Comparison of ENCODE assay signal across 9 mouse cellular contexts in genomic region chr1:74787846-74788245, GRCm38 (mm10). TPM values are rescaled to one million over a fixed set of nuclear protein-coding genes. Genes with fewer than 3 reads are reported as not detected.
DNase-seq lines count a peak whose midpoint lies in the region; ATAC-seq and TF ChIP-seq lines count a peak whose summit lies in the region.
"Had no signal": no experiment of that assay in that cellular context is flagged by ENCODE, and none has a peak within 500 bp of the region (broad histone marks: within the 10 kb centered on the region; RNA-seq: fewer than 3 reads in every experiment).

No protein-coding gene starts in this region.

- peak; percentile 70 for TF ChIP-seq CTCF in testis, adult 2 months (IDR thresholded peaks at IDR 0.05; ENCODE audit: control insufficient read depth, insufficient read depth, insufficient replicate concordance, low read depth, low read length)

- H3K36me3 ChIP-seq in neural tube, embryonic 15.5 days, result no peaks in the 10 kb centered on the region
- no peaks in the 10 kb centered on the region for H3K36me3 ChIP-seq in forebrain, embryonic 16.5 days (ENCODE audit: control insufficient read depth, insufficient read depth)
- H3K36me3 ChIP-seq in myocyte (ENCODE audit: control insufficient read depth, insufficient read depth), result no peaks in the 10 kb centered on the region
- no peaks in the 10 kb centered on the region for H3K36me3 ChIP-seq in testis, adult 2 months (ENCODE audit: control insufficient read depth, insufficient read depth, low read length)
- H3K36me3 ChIP-seq: embryonic facial prominence, embryonic 12.5 days had no signal

- intact Hi-C loops in left cerebral cortex, postnatal 25 days (cut with DNase I), result loop anchor here (1.0 kb wide), 1 partner anchor 20 kb away; no protein-coding TSS in a partner anchor

- H3K4me2 ChIP-seq in neural tube, embryonic 15.5 days, result no peak overlapping the region
- no peak overlapping the region for H3K4me2 ChIP-seq in forebrain, embryonic 16.5 days (ENCODE audit: low read length)
- H3K4me2 ChIP-seq in myocyte (ENCODE audit: low read depth), result peak overlapping the region; percentile 10
- H3K4me2 ChIP-seq: embryonic facial prominence, embryonic 12.5 days had no signal

- H3K27me3 ChIP-seq in neural tube, embryonic 15.5 days (replicated peaks), result peaks cover 95% of the 10 kb centered on the region
- peaks cover 82% of the 10 kb centered on the region for H3K27me3 ChIP-seq in forebrain, embryonic 16.5 days (replicated peaks; ENCODE audit: control insufficient read depth, insufficient read depth, low read length)
- peaks cover 8% of the 10 kb centered on the region for H3K27me3 ChIP-seq in myocyte (ENCODE audit: control insufficient read depth, insufficient read depth, insufficient read length)
- no peaks in the 10 kb centered on the region for H3K27me3 ChIP-seq in testis, adult 2 months (ENCODE audit: control insufficient read depth, insufficient read depth, low read length)

- peaks cover 5% of the 10 kb centered on the region for H3K79me2 ChIP-seq in myocyte (ENCODE audit: control insufficient read depth, insufficient read depth)

- peak; percentile 87 for DNase-seq in neural tube, embryonic 10.5 days (ENCODE audit: extremely low spot score, low spot score)
- DNase-seq in c-Kit-positive CD71-positive TER-119-positive erythroid progenitor cells, embryonic 14.5 days (ENCODE audit: low spot score), result peak; percentile 43
- DNase-seq in induced T-regulatory cell, adult 2 months (ENCODE audit: low read depth), result peak; percentile 89
- DNase-seq in left cerebral cortex, postnatal 25 days (ENCODE audit: low spot score in 2 of 2), result peak; percentile 83 to 93

- H3K27ac ChIP-seq in neural tube, embryonic 15.5 days (replicated peaks), result no peak overlapping the region
- H3K27ac ChIP-seq in forebrain, embryonic 16.5 days (ENCODE audit: low read length), result no peak overlapping the region
- H3K27ac ChIP-seq in testis, adult 2 months (ENCODE audit: control insufficient read depth, insufficient read depth, low read depth, low read length), result no peak overlapping the region
- H3K27ac ChIP-seq: embryonic facial prominence, embryonic 12.5 days had no signal

- no peak overlapping the region for H3ac ChIP-seq in myocyte (ENCODE audit: control insufficient read depth, insufficient read length)

- H3K9me3 ChIP-seq in neural tube, embryonic 15.5 days (replicated peaks), result no peaks in the 10 kb centered on the region
- H3K9me3 ChIP-seq in forebrain, embryonic 16.5 days (ENCODE audit: control insufficient read depth, low read length), result no peaks in the 10 kb centered on the region
- H3K9me3 ChIP-seq: embryonic facial prominence, embryonic 12.5 days had no signal

- no peak for TF ChIP-seq POLR2A in myocyte (IDR thresholded peaks at IDR 0.05; ENCODE audit: insufficient read length, low read depth)
- no peak for TF ChIP-seq POLR2A in testis, adult 2 months (IDR thresholded peaks at IDR 0.05; ENCODE audit: control insufficient read depth, low read depth, low read length)

- H3K4me3 ChIP-seq in neural tube, embryonic 15.5 days (replicated peaks), result no peak overlapping the region
- H3K4me3 ChIP-seq in forebrain, embryonic 16.5 days (replicated peaks; ENCODE audit: low read length), result no peak overlapping the region
- H3K4me3 ChIP-seq in myocyte, result no peak overlapping the region
- H3K4me3 ChIP-seq in testis, adult 2 months (ENCODE audit: control insufficient read depth, low read depth, low read length), result no peak overlapping the region
- H3K4me3 ChIP-seq: embryonic facial prominence, embryonic 12.5 days had no signal

- WGBS in neural tube, embryonic 15.5 days, result 5% methylated on average over 7 of the region's 7 CpGs
- WGBS in forebrain, embryonic 16.5 days, result 6% methylated on average over 7 of the region's 7 CpGs

- H3K9ac ChIP-seq in neural tube, embryonic 15.5 days (replicated peaks), result no peak overlapping the region
- H3K9ac ChIP-seq in forebrain, embryonic 16.5 days (replicated peaks; ENCODE audit: low read depth, low read length), result no peak overlapping the region
- H3K9ac ChIP-seq: embryonic facial prominence, embryonic 12.5 days had no signal

- no peak for ATAC-seq in neural tube, embryonic 15.5 days (ENCODE audit: low FRiP score)
- ATAC-seq in forebrain, embryonic 16.5 days, result 0 out of 2 replicates have a peak, but pooled peaks have one; percentile 34

- H3K4me1 ChIP-seq in neural tube, embryonic 15.5 days, result peaks cover 24% of the 10 kb centered on the region
- peaks cover 23% of the 10 kb centered on the region for H3K4me1 ChIP-seq in forebrain, embryonic 16.5 days (replicated peaks; ENCODE audit: control insufficient read depth, insufficient read depth, low read length)
- peaks cover 22% of the 10 kb centered on the region for H3K4me1 ChIP-seq in testis, adult 2 months (ENCODE audit: control insufficient read depth, insufficient read depth, low read length)

TF ChIP-seq in myocyte, 11 proteins besides CTCF, POLR2A, EP300 and RAD21:
- TF ChIP-seq USF1 (IDR thresholded peaks at IDR 0.05; ENCODE audit: low read depth) (no peak), MAX (IDR thresholded peaks at IDR 0.05; ENCODE audit: low read depth) (no peak), E2F4 (IDR thresholded peaks at IDR 0.05; ENCODE audit: insufficient read depth) (no peak), CEBPB (IDR thresholded peaks at IDR 0.05; ENCODE audit: insufficient read depth, poor library complexity, severe bottlenecking) (no peak), TCF3 (IDR thresholded peaks at IDR 0.05; ENCODE audit: insufficient read length, low read depth) (no peak), MYOG (IDR thresholded peaks at IDR 0.05; ENCODE audit: control insufficient read depth in 1 of 3, insufficient read depth in 1 of 3, insufficient read length in 2 of 3, low read depth in 2 of 3) (no peak), MYOD1 (IDR thresholded peaks at IDR 0.05; ENCODE audit: control insufficient read depth in 1 of 3, insufficient read length in 2 of 3, low read depth in 2 of 3) (no peak), TCF12 (IDR thresholded peaks at IDR 0.05; ENCODE audit: insufficient read depth, poor library complexity, severe bottlenecking) (no peak), REST (IDR thresholded peaks at IDR 0.05; ENCODE audit: insufficient read depth, insufficient read length) (no peak), SRF (IDR thresholded peaks at IDR 0.05; ENCODE audit: control insufficient read depth, insufficient read length, low read depth) (no peak), POLR2AphosphoS2 (IDR thresholded peaks at IDR 0.05; ENCODE audit: insufficient read length, low read depth) (no peak)

RNA-seq across cellular contexts. Expression of gene Wnt10a, which starts 3.5 kb away (rescaled TPM):
- 0.09 and 0.20 TPM in 2 replicates for polyA plus RNA-seq in neural tube, embryonic 15.5 days (2015; fragmentation: Nextera tagmentation; extraction: Ambion mirVana)
- polyA plus RNA-seq in forebrain, embryonic 16.5 days (2015; fragmentation: Nextera tagmentation; extraction: Ambion mirVana), result 0.46 and 0.68 TPM in 2 replicates
- 1 to 10 TPM; 6.6 to 9.4 TPM for total RNA-seq in left cerebral cortex, postnatal 25 days (2021)
- polyA plus RNA-seq in myocyte (2012; fragmentation: generic; extraction: Trizol), result 44.0 TPM
- polyA plus RNA-seq in testis, adult 2 months (2012; rRNA removed), result 0.16 and 0.23 TPM in 2 replicates

RNA-seq across cellular contexts. Expression of gene Wnt6, which starts 16.2 kb away (rescaled TPM):
- polyA plus RNA-seq in neural tube, embryonic 15.5 days (2015; fragmentation: Nextera tagmentation; extraction: Ambion mirVana), result 5.7 and 6.4 TPM in 2 replicates
- polyA plus RNA-seq in forebrain, embryonic 16.5 days (2015; fragmentation: Nextera tagmentation; extraction: Ambion mirVana), result 3.6 and 4.5 TPM in 2 replicates
- 1 to 10 TPM; 2.2 to 3.5 TPM for total RNA-seq in left cerebral cortex, postnatal 25 days (2021)
- 3.1 TPM for polyA plus RNA-seq in myocyte (2012; fragmentation: generic; extraction: Trizol)
- 11.2 and 13.4 TPM in 2 replicates for polyA plus RNA-seq in testis, adult 2 months (2012; rRNA removed)

RNA-seq across cellular contexts. Expression of gene Prkag3, which starts 38.8 kb away (rescaled TPM):
- 0.17 and 0.40 TPM in 2 replicates for polyA plus RNA-seq in neural tube, embryonic 15.5 days (2015; fragmentation: Nextera tagmentation; extraction: Ambion mirVana)
- not detected in 2 replicates for polyA plus RNA-seq in forebrain, embryonic 16.5 days (2015; fragmentation: Nextera tagmentation; extraction: Ambion mirVana)
- total RNA-seq in left cerebral cortex, postnatal 25 days (2021), result not detected
- polyA plus RNA-seq in myocyte (2012; fragmentation: generic; extraction: Trizol), result 24.6 TPM
- polyA plus RNA-seq in testis, adult 2 months (2012; rRNA removed), result 0.44 and 0.53 TPM in 2 replicates

Comparison
In these comparisons a context has a peak if more than half of its experiments do, and no peak if none do; other contexts are left out.
1. RNA of gene Wnt10a, which starts 3.5 kb away (polyA plus RNA-seq): 44.0 TPM in myocyte (single experiment); 0.46 to 0.68 TPM in forebrain, embryonic 16.5 days, 0.16 to 0.23 TPM in testis, adult 2 months and 0.09 to 0.20 TPM in neural tube, embryonic 15.5 days; every median in the first group is over 10 times any median in the second.
2. RNA of gene Prkag3, which starts 38.8 kb away (polyA plus RNA-seq): 24.6 TPM in myocyte (single experiment); 0.44 to 0.53 TPM in testis, adult 2 months, 0.17 to 0.40 TPM in neural tube, embryonic 15.5 days and not detected in forebrain, embryonic 16.5 days; every median in the first group is over 10 times any median in the second.
3. Peak in every context shown above with its lines, with median percentiles within 50 percentile points of each other: DNase-seq.